Mouse (Mus musculus) kidney, postnatal 0 days (tissue): Measurements from ENCODE around the gene Ryr1. TPM values are rescaled to one million over a fixed set of nuclear protein-coding genes. Genes with fewer than 3 reads are reported as not detected.

Experiments
- ATAC-seq: fragments of 200-750 bp; cut with Nextera tagmentation; replicated peaks from 2 replicates; pipeline ENCODE4 v1.8.0; 2017; ENCODE audit warnings: low read depth, moderate number of reproducible peaks, moderate TSS enrichment, moderate library complexity; ENCODE audit not compliant: low FRiP score
- DNase-seq: peaks from one replicate; pipeline ENCODE4 v3.0.0-alpha.2; 2016; ENCODE audit warnings: low spot score
- H3K27ac ChIP-seq: fragments of 300-500 bp; sonication (generic); 2 replicates; pipeline ENCODE4 v1.5.1; 2014; ENCODE audit warnings: mild to moderate bottlenecking
- H3K27me3 ChIP-seq: fragments of 300-500 bp; sonication (generic); 2 replicates; pipeline ENCODE4 v1.6.1; 2014; ENCODE audit warnings: low read length, mixed read lengths; ENCODE audit not compliant: insufficient read depth
- H3K36me3 ChIP-seq: fragments of 300-500 bp; sonication (generic); 2 replicates; pipeline ENCODE4 v1.6.1; 2014; ENCODE audit warnings: low read length, mixed read lengths; ENCODE audit not compliant: insufficient read depth
- H3K4me1 ChIP-seq: fragments of 300-500 bp; sonication (generic); replicated peaks from 2 replicates; pipeline ENCODE4 v1.6.1; 2014; ENCODE audit warnings: antibody characterized with exemption, low read length, mixed read lengths; ENCODE audit not compliant: insufficient read depth
- H3K4me2 ChIP-seq: fragments of 300-500 bp; sonication (generic); 2 replicates; pipeline ENCODE4 v1.6.1; 2014; ENCODE audit warnings: mild to moderate bottlenecking, low read length, moderate library complexity, mixed read lengths
- H3K4me3 ChIP-seq: fragments of 300-500 bp; sonication (generic); replicated peaks from 2 replicates; pipeline ENCODE4 v1.5.1; 2014; ENCODE audit warnings: low read depth, low read length
- H3K9ac ChIP-seq: fragments of 300-500 bp; sonication (generic); 2 replicates; pipeline ENCODE4 v1.6.1; 2014; ENCODE audit warnings: low read depth, low read length
- H3K9me3 ChIP-seq: fragments of 300-500 bp; sonication (generic); replicated peaks from 2 replicates; pipeline ENCODE4 v1.6.1; 2016; ENCODE audit warnings: low read length, inconsistent platforms, mixed read lengths
- CTCF ChIP-seq: IDR thresholded peaks from 2 replicates; pipeline ENCODE4 v1.5.1; 2016; ENCODE audit warnings: antibody characterized with exemption, low read depth, mild to moderate bottlenecking, moderate library complexity
- WGBS: fragments of 180-500 bp; shearing (Covaris S2); extraction: QIAGEN DNeasy Blood & Tissue Kit; methylation state at CpG from one replicate; pipeline ENCODE4 v1.1.7; 2014; 5-methylcytosine and 5-hydroxymethylcytosine counted together
- polyA plus RNA-seq: library from polyadenylated mRNA; unstranded; fragments of >200 nt; fragmentation: Nextera tagmentation; extraction: Ambion mirVana; gene quantifications from 2 replicates; pipeline ENCODE4 v1.2.1, GENCODE M21; 2015

The Ryr1 gene
- 0.15 and 0.17 TPM in 2 replicates for polyA plus RNA-seq

- no peaks in the 10 kb centered on the region for H3K9me3 ChIP-seq
- H3K4me1 ChIP-seq: peaks cover 3% of the 10 kb centered on the region; the same call in 1 of the 2 replicates
- H3K4me3 ChIP-seq: peak within 1 kb of the TSS; percentile 15; the same call in 1 of the 2 replicates
- ATAC-seq (peak; percentile 64; the same call in 1 of the 2 replicates), DNase-seq (peak; percentile 68)
- 0% methylated on average over 16 of the region's 16 CpGs for WGBS
- H3K36me3 ChIP-seq: no peaks in the 10 kb centered on the region
- TF ChIP-seq CTCF: no peak
- H3K27ac ChIP-seq: no peak within 1 kb of the TSS
- H3K4me2 ChIP-seq: peak within 1 kb of the TSS; percentile 73
- no peaks in the 10 kb centered on the region for H3K27me3 ChIP-seq
- H3K9ac ChIP-seq: no peak within 1 kb of the TSS
Measured at GRCm38 (mm10) chr7:29124970-29125369, at the start of gene Ryr1. Gene Ryr1 (minus strand): TSS chr7:29125179.

- DNase-seq (no peak), ATAC-seq (no peak)
- H3K27ac ChIP-seq: no peak overlapping the region
- H3K4me2 ChIP-seq: no peak overlapping the region
- H3K4me1 ChIP-seq: peaks cover 13% of the 10 kb centered on the region
- WGBS: 57% methylated on average over 32 of the region's 32 CpGs
- H3K4me3 ChIP-seq: no peak overlapping the region
- no peak overlapping the region for H3K9ac ChIP-seq
- peaks cover 11% of the 10 kb centered on the region for H3K27me3 ChIP-seq
- no peak for TF ChIP-seq CTCF
- H3K9me3 ChIP-seq: no peaks in the 10 kb centered on the region
- peaks cover 31% of the 10 kb centered on the region; the same call in 1 of the 2 replicates for H3K36me3 ChIP-seq
Measured at GRCm38 (mm10) chr7:29172390-29173016, 47.5 kb upstream of the Ryr1 start.

- WGBS: 4% methylated on average over 34 of the region's 34 CpGs
- Histone ChIP-seq H3K27ac (no peak overlapping the region), H3K9ac (peak overlapping the region; percentile 52), H3K4me3 (peak overlapping the region; percentile 77), H3K4me2 (peak overlapping the region; percentile 88), H3K4me1 (peaks cover 13% of the 10 kb centered on the region), H3K9me3 (no peaks in the 10 kb centered on the region), H3K36me3 (peaks cover 31% of the 10 kb centered on the region; the same call in 1 of the 2 replicates), H3K27me3 (peaks cover 11% of the 10 kb centered on the region)
- no peak for DNase-seq
- no peak for TF ChIP-seq CTCF
- no peak for ATAC-seq
Measured at GRCm38 (mm10) chr7:29171562-29172097, 46.7 kb upstream of the Ryr1 start.

- H3K9ac ChIP-seq: peak overlapping the region; percentile 52
- no peaks in the 10 kb centered on the region for H3K9me3 ChIP-seq
- peaks cover 13% of the 10 kb centered on the region for H3K4me1 ChIP-seq
- DNase-seq (no peak), ATAC-seq (no peak)
- H3K4me2 ChIP-seq: peak overlapping the region; percentile 88
- H3K27ac ChIP-seq: no peak overlapping the region
- H3K4me3 ChIP-seq: peak overlapping the region; percentile 77
- H3K27me3 ChIP-seq: peaks cover 11% of the 10 kb centered on the region
- TF ChIP-seq CTCF: no peak
- peaks cover 25% of the 10 kb centered on the region; the same call in 1 of the 2 replicates for H3K36me3 ChIP-seq
- 2% methylated on average over 43 of the region's 43 CpGs for WGBS
Measured at GRCm38 (mm10) chr7:29170755-29171561, 46.0 kb upstream of the Ryr1 start.

- WGBS: 1% methylated on average over 30 of the region's 30 CpGs
- ATAC-seq: peak; percentile 75
- peaks cover 13% of the 10 kb centered on the region for H3K4me1 ChIP-seq
Measured at GRCm38 (mm10) chr7:29170066-29170754, 45.2 kb upstream of the Ryr1 start, which contains the start of the genes Ggn and Spred3. Gene Ggn (plus strand): TSS chr7:29170210. Gene Spred3 (minus strand): TSS chr7:29170411.

More at GRCm38 (mm10) chr7:29170066-29170754, 45.2 kb upstream of the Ryr1 start, which contains the start of the genes Ggn and Spred3:
- peak; percentile 93 for DNase-seq
- Histone ChIP-seq H3K9ac (peak within 1 kb of the TSS; percentile 62), H3K27ac (peak within 1 kb of the TSS; percentile 87), H3K27me3 (peaks cover 11% of the 10 kb centered on the region), H3K9me3 (no peaks in the 10 kb centered on the region), H3K4me2 (peak within 1 kb of the TSS; percentile 88), H3K36me3 (0 out of 2 replicates have a peak, but pooled peaks cover 18% of the 10 kb centered on the region), H3K4me3 (peak within 1 kb of the TSS; percentile 77)
- TF ChIP-seq CTCF: no peak
